Comparison of ENCODE assay signal across 8 mouse cellular contexts in genomic region chr6:124903580-124904151, GRCm38 (mm10). TPM values are rescaled to one million over a fixed set of nuclear protein-coding genes. Genes with fewer than 3 reads are reported as not detected.
A peak's percentile ranks its signal among the peaks of the same experiment; 100 is the strongest.
DNase-seq lines count a peak whose midpoint lies in the region; ATAC-seq and TF ChIP-seq lines count a peak whose summit lies in the region.

No protein-coding gene starts in this region.

- TF ChIP-seq CTCF in cortical plate, adult 2 months (IDR thresholded peaks at IDR 0.05; ENCODE audit: extremely low read depth, insufficient read depth, low read length) = peak; percentile 86

- intact Hi-C loops in left cerebral cortex, postnatal 10 days (cut with DNase I) = loop anchor here (2.0 kb wide), 1 partner anchor 41 kb away; the partner anchor contains the start of gene Gpr162

- peak overlapping the region; percentile 39 for H3K4me3 ChIP-seq in cortical plate, adult 2 months (ENCODE audit: insufficient read depth, low read length)

- peak; percentile 97 for DNase-seq in gastrocnemius, postnatal 10 days
- DNase-seq in left cerebral cortex, postnatal 10 days (ENCODE audit: extremely low spot score in 1 of 2, low spot score in 2 of 2) = peak; percentile 84 to 94
- DNase-seq in right cerebral cortex, postnatal 25 days = peak; percentile 87
- peak; percentile 91 to 96 for DNase-seq in urinary bladder, postnatal 4 days (ENCODE audit: low spot score in 2 of 2)

- H3K27ac ChIP-seq in cortical plate, adult 2 months (ENCODE audit: insufficient read depth, low read length) = peak overlapping the region; percentile 93

- ATAC-seq in activated CD4-positive, CD25-positive, alpha-beta regulatory T cell, adult 4 months = peak; percentile 44
- peak; percentile 63 for ATAC-seq in inflammation-experienced regulatory T-cells, adult 6 months
- ATAC-seq in megakaryocyte-erythroid progenitor cell, adult 5-6 weeks (replicated peaks; ENCODE audit: low FRiP score, low TSS enrichment, poor library complexity, severe bottlenecking) = peak; percentile 93

- H3K4me1 ChIP-seq in cortical plate, adult 2 months (ENCODE audit: control insufficient read depth, insufficient read depth, low read length) = no peaks in the 10 kb centered on the region

- TF ChIP-seq POLR2A in cortical plate, adult 2 months (IDR thresholded peaks at IDR 0.05; ENCODE audit: extremely low read depth, insufficient read depth, low read length) = no peak

RNA-seq across cellular contexts. Expression of gene Lag3, which starts 7.8 kb away (rescaled TPM):
- polyA plus RNA-seq in activated CD4-positive, CD25-positive, alpha-beta regulatory T cell, adult 4 months (2017; shearing (Covaris generic)) = 10 to 100 TPM; 23.5 to 30.2 TPM
- polyA plus RNA-seq in cortical plate, adult 2 months (2012; rRNA removed) = 5.1 and 6.5 TPM in 2 replicates
- under 1 TPM; 0.56 to 0.68 TPM for total RNA-seq in gastrocnemius, postnatal 10 days (2021)
- polyA plus RNA-seq in inflammation-experienced regulatory T-cells, adult 6 months (2017; shearing (Covaris generic)) = 10 to 100 TPM; 30.8 to 40.1 (median 38.3) TPM
- total RNA-seq in left cerebral cortex, postnatal 10 days (2021) = 1 to 10 TPM; 1.4 to 1.5 TPM
- 0.09 and 0.35 TPM in 2 replicates for total RNA-seq in megakaryocyte-erythroid progenitor cell, adult 5-6 weeks (2014; fragmentation: Nextera tagmentation)
- total RNA-seq in megakaryocyte-erythroid progenitor cell, adult 5-6 weeks (2017) = 1.6 TPM in 1 of 2 replicates, not detected in the other

RNA-seq across cellular contexts. Expression of gene Cd4, which starts 15.6 kb away (rescaled TPM):
- 100 to 1,000 TPM; 240 to 401 TPM for polyA plus RNA-seq in activated CD4-positive, CD25-positive, alpha-beta regulatory T cell, adult 4 months (2017; shearing (Covaris generic))
- polyA plus RNA-seq in cortical plate, adult 2 months (2012; rRNA removed) = 1.1 and 4.7 TPM in 2 replicates
- 1 to 10 TPM in 1 of 2 experiments, under 1 TPM in 1; 0.61 to 2.1 TPM for total RNA-seq in gastrocnemius, postnatal 10 days (2021)
- polyA plus RNA-seq in inflammation-experienced regulatory T-cells, adult 6 months (2017; shearing (Covaris generic)) = 100 to 1,000 TPM; 319 to 446 (median 407) TPM
- 1 to 10 TPM; 1.2 to 3.7 TPM for total RNA-seq in left cerebral cortex, postnatal 10 days (2021)
- total RNA-seq in megakaryocyte-erythroid progenitor cell, adult 5-6 weeks (2014; fragmentation: Nextera tagmentation) = not detected in 2 replicates
- total RNA-seq in megakaryocyte-erythroid progenitor cell, adult 5-6 weeks (2017) = not detected in 2 replicates

RNA-seq across cellular contexts. Expression of gene Ptms, which starts 16.2 kb away (rescaled TPM):
- polyA plus RNA-seq in activated CD4-positive, CD25-positive, alpha-beta regulatory T cell, adult 4 months (2017; shearing (Covaris generic)) = 10 to 100 TPM; 12.0 to 12.8 TPM
- 1,375 and 1,380 TPM in 2 replicates for polyA plus RNA-seq in cortical plate, adult 2 months (2012; rRNA removed)
- total RNA-seq in gastrocnemius, postnatal 10 days (2021) = 100 to 1,000 TPM; 273 to 298 TPM
- polyA plus RNA-seq in inflammation-experienced regulatory T-cells, adult 6 months (2017; shearing (Covaris generic)) = 10 to 100 TPM in 2 of 3 experiments, 1 to 10 TPM in 1; 9.5 to 15.5 (median 12.1) TPM
- 1,000 to 10,000 TPM; 1,368 to 1,394 TPM for total RNA-seq in left cerebral cortex, postnatal 10 days (2021)
- total RNA-seq in megakaryocyte-erythroid progenitor cell, adult 5-6 weeks (2014; fragmentation: Nextera tagmentation) = 5.3 and 30.7 TPM in 2 replicates
- total RNA-seq in megakaryocyte-erythroid progenitor cell, adult 5-6 weeks (2017) = 21.6 and 22.1 TPM in 2 replicates

RNA-seq across cellular contexts. Expression of gene Mlf2, which starts 27.5 kb away (rescaled TPM):
- 10 to 100 TPM; 46.7 to 70.4 TPM for polyA plus RNA-seq in activated CD4-positive, CD25-positive, alpha-beta regulatory T cell, adult 4 months (2017; shearing (Covaris generic))
- polyA plus RNA-seq in cortical plate, adult 2 months (2012; rRNA removed) = 732 and 737 TPM in 2 replicates
- 100 to 1,000 TPM; 252 to 255 TPM for total RNA-seq in gastrocnemius, postnatal 10 days (2021)
- polyA plus RNA-seq in inflammation-experienced regulatory T-cells, adult 6 months (2017; shearing (Covaris generic)) = 10 to 100 TPM; 35.6 to 70.5 (median 42.2) TPM
- total RNA-seq in left cerebral cortex, postnatal 10 days (2021) = 100 to 1,000 TPM; 597 to 610 TPM
- total RNA-seq in megakaryocyte-erythroid progenitor cell, adult 5-6 weeks (2014; fragmentation: Nextera tagmentation) = 103 and 117 TPM in 2 replicates
- 59.2 and 99.1 TPM in 2 replicates for total RNA-seq in megakaryocyte-erythroid progenitor cell, adult 5-6 weeks (2017)

RNA-seq across cellular contexts. Expression of gene Gpr162, which starts 39.9 kb away (rescaled TPM):
- under 1 TPM in 1 of 2 experiments, not detected in 1; 0.21 TPM for polyA plus RNA-seq in activated CD4-positive, CD25-positive, alpha-beta regulatory T cell, adult 4 months (2017; shearing (Covaris generic))
- polyA plus RNA-seq in cortical plate, adult 2 months (2012; rRNA removed) = 163 and 187 TPM in 2 replicates
- total RNA-seq in gastrocnemius, postnatal 10 days (2021) = 1 to 10 TPM in 1 of 2 experiments, under 1 TPM in 1; 0.38 to 1.1 TPM
- under 1 TPM in 2 of 3 experiments, not detected in 1; 0.16 to 0.19 TPM for polyA plus RNA-seq in inflammation-experienced regulatory T-cells, adult 6 months (2017; shearing (Covaris generic))
- total RNA-seq in left cerebral cortex, postnatal 10 days (2021) = 100 to 1,000 TPM; 214 to 216 TPM
- not detected in 2 replicates for total RNA-seq in megakaryocyte-erythroid progenitor cell, adult 5-6 weeks (2014; fragmentation: Nextera tagmentation)
- not detected in 2 replicates for total RNA-seq in megakaryocyte-erythroid progenitor cell, adult 5-6 weeks (2017)

Comparison
In these comparisons a context has a peak if more than half of its experiments do, and no peak if none do; other contexts are left out.
1. Peak in every context shown above with its lines: DNase-seq, ATAC-seq, H3K4me3 ChIP-seq and H3K27ac ChIP-seq.
2. RNA of gene Ptms, which starts 16.2 kb away (total RNA-seq): 1,368 to 1,394 TPM in left cerebral cortex, postnatal 10 days and 273 to 298 TPM in gastrocnemius, postnatal 10 days; 5.3 to 30.7 TPM in megakaryocyte-erythroid progenitor cell, adult 5-6 weeks; every median in the first group is over 4 times any median in the second.